Mouse (Mus musculus): ENCODE data around the gene Cd300a. TPM values are rescaled to one million over a fixed set of nuclear protein-coding genes. Genes with fewer than 3 reads are reported as not detected.

The Cd300a gene
- 1.1 and 1.4 TPM in 2 replicates for polyA plus RNA-seq (2012; ENCODE audit: low replicate concordance)

GRCm38 (mm10) chr11:114889991-114890518 lies at the start of gene Cd300a:
Gene Cd300a, plus strand, starts transcription at chr11:114890041.

GRCm38 (mm10) chr11:114850452-114851268 lies 39.2 kb upstream of the Cd300a start, which contains the start of gene Gprc5c:
Gene Gprc5c, plus strand, starts transcription at chr11:114851152.

GRCm38 (mm10) chr11:114934144-114934543 lies 44.3 kb downstream of the Cd300a start, which contains the start of gene Cd300lb:
Gene Cd300lb, minus strand, starts transcription at chr11:114934386.

Other genes starting within 250 kb of the Cd300a start
- 61.7 and 73.9 TPM in 2 replicates for gene Rpl38, start 221.5 kb upstream of the Cd300a start, polyA plus RNA-seq (2012; ENCODE audit: low replicate concordance)
- gene Ttyh2, start 214.6 kb upstream of the Cd300a start, polyA plus RNA-seq (2012; ENCODE audit: low replicate concordance), result 5.6 and 6.9 TPM in 2 replicates
- 0.06 TPM in 1 of 2 replicates, not detected in the other for gene Dnaic2, start 162.6 kb upstream of the Cd300a start, polyA plus RNA-seq (2012; ENCODE audit: low replicate concordance)
- gene Kif19a, start 124.7 kb upstream of the Cd300a start, polyA plus RNA-seq (2012; ENCODE audit: low replicate concordance), result 1.7 and 2.3 TPM in 2 replicates
- gene Btbd17, start 94.1 kb upstream of the Cd300a start, polyA plus RNA-seq (2012; ENCODE audit: low replicate concordance), result not detected in 2 replicates
- gene Gpr142, start 91.1 kb upstream of the Cd300a start, polyA plus RNA-seq (2012; ENCODE audit: low replicate concordance), result 0.27 TPM in 1 of 2 replicates, not detected in the other
- gene Gprc5c, start 38.9 kb upstream of the Cd300a start, polyA plus RNA-seq (2012; ENCODE audit: low replicate concordance), result 0.29 and 1.8 TPM in 2 replicates
- 0.19 and 0.37 TPM in 2 replicates for gene Cd300lb, start 44.3 kb downstream of the Cd300a start, polyA plus RNA-seq (2012; ENCODE audit: low replicate concordance)
- not detected in 2 replicates for gene Cd300c, start 79.1 kb downstream of the Cd300a start, polyA plus RNA-seq (2012; ENCODE audit: low replicate concordance)
- gene Cd300ld, start 99.9 kb downstream of the Cd300a start, polyA plus RNA-seq (2012; ENCODE audit: low replicate concordance), result 0.15 and 0.30 TPM in 2 replicates
- gene Cd300c2, start 111.8 kb downstream of the Cd300a start, polyA plus RNA-seq (2012; ENCODE audit: low replicate concordance), result 0.19 and 0.42 TPM in 2 replicates
- not detected in 2 replicates for gene Cd300ld2, start 126.2 kb downstream of the Cd300a start, polyA plus RNA-seq (2012; ENCODE audit: low replicate concordance)
- gene Cd300ld4, start 137.0 kb downstream of the Cd300a start, polyA plus RNA-seq (2012; ENCODE audit: low replicate concordance), result not detected in 2 replicates
- gene Cd300ld5, start 147.7 kb downstream of the Cd300a start, polyA plus RNA-seq (2012; ENCODE audit: low replicate concordance), result 0.62 TPM in 1 of 2 replicates, not detected in the other
- 0.22 and 0.62 TPM in 2 replicates for gene Cd300ld3, start 158.4 kb downstream of the Cd300a start, polyA plus RNA-seq (2012; ENCODE audit: low replicate concordance)
- gene Cd300e, start 172.1 kb downstream of the Cd300a start, polyA plus RNA-seq (2012; ENCODE audit: low replicate concordance), result 0.08 TPM in 2 replicates
- gene Rab37, start 201.4 kb downstream of the Cd300a start, polyA plus RNA-seq (2012; ENCODE audit: low replicate concordance), result 1.5 TPM in 2 replicates
- 0.87 and 2.4 TPM in 2 replicates for gene Cd300lf, start 244.0 kb downstream of the Cd300a start, polyA plus RNA-seq (2012; ENCODE audit: low replicate concordance)